Mouse (Mus musculus) induced T-regulatory cell, adult 2 months (primary cell): Measurements from ENCODE around the gene Cacna2d3.

ENCODE experiments used
- DNase-seq: peaks from one replicate; pipeline ENCODE4 v3.0.0-alpha.2; 2012; ENCODE audit warnings: low read depth

Cacna2d3 gene

DNA sequence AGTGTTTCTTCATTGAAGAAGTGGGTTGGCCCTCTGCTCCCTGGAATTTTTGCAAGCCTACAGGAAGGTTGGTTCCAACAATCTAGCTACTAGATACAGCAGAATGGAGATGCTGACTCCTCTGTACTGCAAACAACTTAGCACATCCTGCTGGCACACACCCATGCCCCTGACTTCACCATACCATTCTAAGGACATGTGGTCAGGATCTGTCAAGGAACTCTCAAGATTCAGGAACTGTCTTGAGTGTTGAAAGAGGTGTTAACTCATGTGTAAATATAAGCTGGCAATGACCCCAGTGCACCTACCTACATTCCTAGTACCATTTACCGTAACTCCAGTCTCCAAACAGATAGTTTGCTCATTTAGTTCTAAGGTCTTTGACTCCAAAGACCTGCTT lies 461.0 kb downstream of the Cacna2d3 start:
- no peak for DNase-seq

GRCm38 (mm10) chr14:29243516-29243915 lies 478.1 kb downstream of the Cacna2d3 start:
- DNase-seq, result no peak

DNA sequence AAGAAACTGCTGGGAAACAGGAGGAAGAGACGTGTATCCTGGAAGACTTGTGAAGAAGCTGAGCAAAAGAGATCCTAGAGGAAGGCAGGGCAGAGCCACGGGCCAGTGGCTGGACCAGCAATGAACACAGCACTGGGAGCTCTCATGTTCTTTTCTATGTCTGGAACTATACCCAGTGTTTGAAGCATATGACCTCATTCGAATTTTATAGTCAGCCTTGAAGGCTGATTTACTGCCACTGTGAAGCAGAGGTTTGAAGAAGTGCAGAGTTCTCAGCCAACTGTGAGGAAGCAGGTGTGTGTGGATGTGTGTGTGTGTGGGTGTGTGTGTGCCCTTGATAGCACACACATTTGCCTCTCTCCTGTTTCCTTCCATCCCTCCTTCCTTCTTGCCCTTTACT lies 483.2 kb downstream of the Cacna2d3 start:
- DNase-seq, result no peak

DNA sequence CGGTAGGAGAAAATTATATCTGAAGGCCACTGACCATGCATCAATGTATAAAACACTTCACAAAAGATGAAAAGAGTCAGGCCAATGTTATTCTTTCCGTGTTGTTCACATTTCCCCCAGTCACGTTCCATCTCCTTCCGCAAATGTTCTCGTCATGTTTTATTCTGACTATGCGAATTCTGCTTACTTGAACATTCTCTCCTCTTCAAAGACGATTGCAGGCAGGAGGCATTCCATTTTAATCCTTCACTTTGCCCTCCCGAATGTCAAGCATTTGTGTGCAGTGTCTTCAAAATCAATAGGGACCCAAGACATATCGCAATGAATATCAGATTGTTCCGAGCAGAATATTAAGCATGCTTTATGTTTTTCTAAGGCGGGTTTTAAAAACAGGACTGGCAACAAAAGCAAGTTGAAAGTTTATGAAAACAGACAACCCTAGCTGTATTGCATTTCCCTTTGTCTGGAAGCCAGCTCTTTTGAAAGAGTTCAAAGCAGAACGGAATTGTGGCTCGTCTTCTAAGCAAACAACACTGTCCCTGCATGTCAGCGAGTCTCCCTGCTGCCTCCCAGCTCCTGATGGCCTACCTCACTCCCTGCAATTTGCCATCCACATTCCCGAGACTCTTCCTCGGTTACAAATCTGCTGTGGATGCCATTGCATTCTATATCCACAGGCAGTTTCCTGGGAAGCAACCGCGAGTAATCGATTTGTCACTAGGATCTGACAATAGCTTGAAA lies 492.5 kb downstream of the Cacna2d3 start:
- DNase-seq, result no peak

DNA sequence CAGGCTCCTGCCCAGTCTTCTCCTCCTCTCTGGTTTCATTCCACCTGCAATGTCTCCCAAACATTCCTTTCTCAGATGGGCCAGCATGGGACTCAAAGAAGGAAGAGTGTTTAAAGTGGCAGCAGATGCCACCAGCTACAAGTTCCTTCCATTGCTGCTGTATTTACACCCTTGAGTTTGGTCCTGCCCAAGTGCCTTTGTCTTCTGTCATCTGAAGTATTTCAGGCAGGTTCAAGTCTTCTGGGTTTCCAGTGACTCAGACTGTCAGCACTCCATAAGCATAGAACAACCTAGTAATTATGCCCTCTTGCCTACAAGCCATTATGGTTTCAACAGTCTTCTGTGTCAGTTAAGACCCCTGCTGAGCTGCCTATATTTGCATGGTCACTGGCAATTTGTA lies 493.2 kb downstream of the Cacna2d3 start:
- no peak for DNase-seq

DNA sequence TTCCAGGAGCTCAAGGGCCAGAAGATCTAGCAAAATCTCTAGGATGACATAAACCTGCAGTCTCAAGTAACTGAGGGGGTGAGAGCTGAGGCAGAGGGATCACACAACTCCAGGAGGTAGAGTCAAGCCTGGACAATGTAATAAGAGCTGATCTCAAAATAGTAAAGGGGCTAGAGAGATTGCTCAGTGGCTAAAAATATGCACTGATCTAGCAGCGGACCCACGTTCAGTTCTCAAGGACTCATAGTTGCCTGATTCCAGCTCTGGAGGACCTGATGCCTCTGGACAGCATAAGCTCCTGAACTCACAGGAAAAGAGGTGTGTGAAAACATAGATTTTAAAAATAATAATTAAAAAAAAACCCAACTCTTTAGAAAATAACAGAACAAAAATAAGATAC lies 493.7 kb downstream of the Cacna2d3 start:
- no peak for DNase-seq

- no peak for DNase-seq
Observed at GRCm38 (mm10) chr14:29225754-29226365, 495.8 kb downstream of the Cacna2d3 start.

DNA sequence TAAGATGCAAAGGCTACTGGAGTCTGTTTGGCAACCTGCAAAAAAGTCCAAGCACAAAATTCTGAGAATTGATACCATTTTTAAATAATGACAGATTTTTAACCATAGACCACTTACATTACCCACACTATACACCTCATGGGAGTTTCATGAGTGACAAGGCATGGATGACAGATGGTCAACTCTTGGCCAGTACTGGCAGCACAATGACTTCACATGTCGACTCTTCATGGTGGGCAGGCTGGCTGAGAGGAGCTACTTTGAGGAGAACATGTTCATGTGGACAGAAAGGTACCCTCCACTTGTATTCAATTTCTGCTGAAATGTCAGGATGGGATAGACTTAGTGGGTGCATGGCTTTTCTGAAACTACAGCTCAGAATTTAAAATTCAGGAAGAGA lies 498.7 kb downstream of the Cacna2d3 start:
- DNase-seq, result no peak

- DNase-seq, result no peak
Observed at GRCm38 (mm10) chr14:29222191-29222882, 499.3 kb downstream of the Cacna2d3 start.

GRCm38 (mm10) chr14:29216106-29216505 lies 505.6 kb downstream of the Cacna2d3 start:
- no peak for DNase-seq

DNA sequence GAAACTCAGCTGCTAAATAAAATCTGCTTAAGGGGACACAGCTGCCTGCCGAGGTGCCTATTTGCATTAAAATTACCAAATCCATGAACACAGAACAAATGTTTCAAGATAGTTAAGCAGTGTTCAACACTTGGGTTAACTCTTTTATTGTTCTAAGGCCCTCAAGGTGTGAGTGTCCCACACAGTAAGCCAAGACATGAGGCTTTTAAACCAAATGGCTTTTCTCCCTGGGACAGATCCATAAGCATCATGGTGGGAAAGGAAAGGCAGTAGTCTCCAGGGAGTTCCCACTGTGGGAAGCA lies 516.7 kb downstream of the Cacna2d3 start:
- no peak for DNase-seq

- no peak for DNase-seq
Observed at GRCm38 (mm10) chr14:29204236-29204966, 517.3 kb downstream of the Cacna2d3 start.

DNA sequence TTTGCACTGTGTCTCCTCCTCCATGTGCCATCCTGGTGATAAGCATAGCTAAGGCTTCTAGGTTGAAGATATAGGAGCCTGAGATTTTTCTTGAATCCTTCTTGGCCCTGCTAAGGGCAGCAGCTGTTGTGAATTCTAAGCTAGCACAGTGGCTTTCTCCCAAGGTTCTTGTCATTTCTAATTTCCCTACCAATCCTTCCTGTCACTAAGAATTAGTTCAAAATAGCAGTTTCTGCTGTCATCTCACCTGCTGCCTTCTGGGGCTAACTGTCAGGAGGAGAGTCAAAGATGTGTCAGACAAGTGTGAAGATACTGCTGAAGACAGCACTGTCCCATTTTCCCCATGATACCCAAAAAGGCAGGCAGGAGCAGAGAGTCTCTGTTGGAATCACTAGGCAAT lies 525.5 kb downstream of the Cacna2d3 start:
- no peak for DNase-seq

GRCm38 (mm10) chr14:29191426-29191825 lies 530.2 kb downstream of the Cacna2d3 start:
- DNase-seq, result no peak

- DNase-seq, result no peak
Observed at GRCm38 (mm10) chr14:29183730-29184129, 537.9 kb downstream of the Cacna2d3 start.

GRCm38 (mm10) chr14:29179397-29179888 lies 542.2 kb downstream of the Cacna2d3 start:
- DNase-seq, result no peak

DNA sequence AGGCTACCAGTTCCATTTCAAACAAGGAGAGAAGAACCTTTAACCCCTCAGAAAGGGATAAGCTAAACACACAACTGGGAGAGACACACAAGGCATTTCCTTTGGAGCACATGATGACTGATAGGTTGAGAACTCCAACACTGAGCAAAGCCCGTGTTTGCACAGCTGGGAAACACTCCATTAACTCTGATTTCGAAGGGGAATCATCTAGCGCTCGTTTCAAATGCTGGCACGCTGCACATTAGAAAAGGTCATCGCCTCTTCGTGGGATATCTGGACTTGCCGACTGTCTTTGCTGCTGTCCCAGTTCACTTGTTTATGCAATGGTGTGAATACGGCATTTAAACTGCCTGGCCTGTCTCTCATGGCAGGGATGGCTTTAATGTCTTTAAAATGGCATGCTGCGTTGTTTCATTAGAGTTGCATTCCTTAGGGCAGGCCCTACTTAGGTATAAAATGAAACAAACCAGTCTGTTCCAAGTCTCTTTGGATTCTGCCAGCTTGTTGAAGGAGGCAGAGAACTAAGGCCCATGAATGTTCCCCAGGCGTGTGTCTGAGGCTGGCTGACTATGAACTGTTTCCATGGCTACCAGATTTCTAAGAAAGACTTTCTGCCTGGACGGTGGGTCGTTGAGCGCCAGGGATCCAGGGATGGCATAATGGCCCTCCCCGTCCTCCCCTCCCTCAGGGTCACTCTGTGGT lies 542.8 kb downstream of the Cacna2d3 start:
- no peak for DNase-seq

GRCm38 (mm10) chr14:29174762-29175161 lies 546.9 kb downstream of the Cacna2d3 start:
- no peak for DNase-seq

GRCm38 (mm10) chr14:29172207-29172606 lies 549.5 kb downstream of the Cacna2d3 start:
- DNase-seq, result no peak

- DNase-seq, result no peak
Observed at GRCm38 (mm10) chr14:29164653-29165030, 557.0 kb downstream of the Cacna2d3 start.

DNA sequence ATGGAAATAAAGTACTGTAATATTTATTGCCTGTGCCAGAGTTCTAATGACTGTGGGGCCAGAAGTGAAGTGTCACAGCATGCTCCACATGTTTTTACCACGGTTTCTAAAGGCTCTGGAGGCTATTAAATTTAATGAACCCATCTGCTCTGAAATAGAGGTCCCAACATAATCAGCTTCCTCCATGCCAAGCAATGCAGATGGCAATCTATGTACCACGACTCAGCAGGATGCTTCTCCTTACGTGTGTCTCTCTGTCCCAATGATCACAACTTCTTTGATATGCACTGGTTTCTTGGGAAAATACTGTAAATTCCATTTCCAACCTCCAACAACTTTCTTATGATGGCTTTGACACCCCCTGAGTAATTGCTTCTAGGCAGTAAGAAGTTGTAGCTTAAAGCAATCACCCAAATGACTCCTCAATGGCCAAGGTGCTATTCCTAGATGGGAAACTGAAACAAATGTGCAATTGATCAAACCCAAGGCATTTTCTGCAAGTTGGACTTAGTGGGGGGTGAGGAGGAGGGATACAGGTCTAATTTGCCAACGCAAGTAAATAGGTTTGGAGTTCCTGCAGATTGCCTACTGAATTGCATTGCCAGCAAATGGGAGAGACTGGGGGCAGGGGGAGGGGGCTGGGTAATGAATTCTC lies 557.5 kb downstream of the Cacna2d3 start:
- no peak for DNase-seq
